Comparison of ENCODE assay signal across 14 mouse cellular contexts in genomic region chr2:174855548-174855947, GRCm38 (mm10).
"Had no signal": no experiment of that assay in that cellular context is flagged by ENCODE, and none has a peak within 500 bp of the region (broad histone marks: within the 10 kb centered on the region; RNA-seq: fewer than 3 reads in every experiment).

No protein-coding gene starts in this region.

- H3K9me3 ChIP-seq: limb, embryonic 15.5 days; liver, embryonic 12.5 days; midbrain, embryonic 10.5 days; midbrain, embryonic 15.5 days; stomach, embryonic 15.5 days had no signal

- ATAC-seq: liver, embryonic 12.5 days; midbrain, embryonic 15.5 days had no signal

- H3K36me3 ChIP-seq: limb, embryonic 15.5 days; liver, embryonic 12.5 days; midbrain, embryonic 10.5 days; midbrain, embryonic 15.5 days; stomach, embryonic 15.5 days had no signal

- H3K4me3 ChIP-seq: limb, embryonic 15.5 days; liver, embryonic 12.5 days; midbrain, embryonic 10.5 days; midbrain, embryonic 15.5 days; stomach, embryonic 15.5 days had no signal

- H3K9ac ChIP-seq: limb, embryonic 15.5 days; liver, embryonic 12.5 days; lung, embryonic 14.5 days; midbrain, embryonic 15.5 days; stomach, embryonic 15.5 days had no signal

- H3K27me3 ChIP-seq: limb, embryonic 15.5 days; liver, embryonic 12.5 days; midbrain, embryonic 15.5 days; stomach, embryonic 15.5 days had no signal

- H3K27ac ChIP-seq: kidney, postnatal 0 days; limb, embryonic 15.5 days; liver, embryonic 12.5 days; midbrain, embryonic 10.5 days; midbrain, embryonic 15.5 days; stomach, embryonic 15.5 days had no signal

- H3K4me2 ChIP-seq: limb, embryonic 15.5 days; liver, embryonic 12.5 days; lung, embryonic 14.5 days; midbrain, embryonic 15.5 days; stomach, embryonic 15.5 days had no signal

- DNase-seq: kidney, adult 11 months; kidney, adult 9 months; kidney, postnatal 36 days; lung, embryonic 14.5 days; lung, postnatal 10 days; lung, postnatal 4 days; thymus, adult 2 months; thymus, postnatal 4 days had no signal
